Mouse (Mus musculus): ENCODE measurements at regions not wholly inside any gene's neighbourhood (a gene's known extent, or its start where the extent isn't known, plus 50 kb on each side); places are given as distances from the start of the nearest gene placed in this dataset.

GRCm38 (mm10) chr7:136164834-136165233, 448.7 kb upstream of the Mki67 start:
- TF ChIP-seq CTCF (IDR thresholded peaks at IDR 0.05) (no peak), POLR2A (IDR thresholded peaks at IDR 0.05; ENCODE audit: insufficient read depth, low read depth, low read length) (no peak), EP300 (IDR thresholded peaks at IDR 0.05; ENCODE audit: insufficient read depth, low read depth, low read length) (no peak)
